ENCODE assay signal across 25 mouse cellular contexts in genomic region chr10:26895726-26896125, GRCm38 (mm10).
DNase-seq lines count a peak whose midpoint lies in the region; ATAC-seq and TF ChIP-seq lines count a peak whose summit lies in the region.
"Had no signal": no experiment of that assay in that cellular context is flagged by ENCODE, and none has a peak within 500 bp of the region (broad histone marks: within the 10 kb centered on the region; RNA-seq: fewer than 3 reads in every experiment).

No protein-coding gene starts in this region.

- H3K79me2 ChIP-seq in myocyte (ENCODE audit: control insufficient read depth, insufficient read depth): no peaks in the 10 kb centered on the region

- TF ChIP-seq CTCF in embryonic fibroblast, embryonic 13.5 days (IDR thresholded peaks at IDR 0.05; ENCODE audit: borderline replicate concordance, insufficient read depth, low read length): no peak

- no peak overlapping the region for H3K9ac ChIP-seq in midbrain, embryonic 11.5 days (ENCODE audit: low read length)
- H3K9ac ChIP-seq in midbrain, embryonic 13.5 days (replicated peaks): no peak overlapping the region
- H3K9ac ChIP-seq: forebrain, embryonic 15.5 days; heart, embryonic 15.5 days; hindbrain, embryonic 15.5 days had no signal

- no peak for ATAC-seq in midbrain, embryonic 11.5 days (ENCODE audit: low FRiP score)
- ATAC-seq in midbrain, embryonic 13.5 days: no peak
- ATAC-seq: CD4-positive, CD25-positive, alpha-beta regulatory T cell, adult 4 months; forebrain, embryonic 15.5 days; intestine, embryonic 16.5 days had no signal

- DNase-seq in midbrain, embryonic 11.5 days (ENCODE audit: low spot score, missing footprints): peak; percentile 41
- DNase-seq in NIH3T3 (ENCODE audit: low read depth): peak; percentile 57
- DNase-seq in gastrocnemius, postnatal 25 days: no peak
- DNase-seq in cerebellum, adult 9-11 months: no peak
- DNase-seq in right cerebral cortex, postnatal 4 days: no peak
- DNase-seq: adrenal gland, adult 8-10 months; adrenal gland, postnatal 36 days; cerebellum, adult 11-12 months; cerebellum, postnatal 10 days; gastrocnemius, postnatal 36 days; heart, adult 18-20 months; heart, postnatal 14 days; kidney, adult 2 months had no signal

- H3K4me1 ChIP-seq in midbrain, embryonic 11.5 days (ENCODE audit: control insufficient read depth, insufficient read depth, low read length): no peaks in the 10 kb centered on the region
- no peaks in the 10 kb centered on the region for H3K4me1 ChIP-seq in midbrain, embryonic 13.5 days (replicated peaks)
- H3K4me1 ChIP-seq in embryonic fibroblast, embryonic 13.5 days (ENCODE audit: control insufficient read depth, insufficient read depth, low read length): peaks cover 15% of the 10 kb centered on the region
- H3K4me1 ChIP-seq: embryonic facial prominence, embryonic 10.5 days; forebrain, embryonic 10.5 days; forebrain, embryonic 15.5 days; heart, embryonic 15.5 days; hindbrain, embryonic 15.5 days had no signal

- H3K27ac ChIP-seq in midbrain, embryonic 11.5 days (ENCODE audit: low read depth, low read length): no peak overlapping the region
- H3K27ac ChIP-seq in midbrain, embryonic 13.5 days: no peak overlapping the region
- H3K27ac ChIP-seq in embryonic fibroblast, embryonic 13.5 days (ENCODE audit: insufficient read depth, low read length): peak overlapping the region; percentile 88
- H3K27ac ChIP-seq: embryonic facial prominence, embryonic 10.5 days; forebrain, embryonic 10.5 days; forebrain, embryonic 15.5 days; heart, embryonic 15.5 days; hindbrain, embryonic 15.5 days had no signal

- no peaks in the 10 kb centered on the region for H3K9me3 ChIP-seq in midbrain, embryonic 11.5 days (ENCODE audit: control insufficient read depth, low read length)
- H3K9me3 ChIP-seq in midbrain, embryonic 13.5 days: no peaks in the 10 kb centered on the region
- H3K9me3 ChIP-seq: embryonic facial prominence, embryonic 10.5 days; forebrain, embryonic 10.5 days; forebrain, embryonic 15.5 days; heart, embryonic 15.5 days; hindbrain, embryonic 15.5 days had no signal

- H3K27me3 ChIP-seq in midbrain, embryonic 11.5 days (ENCODE audit: control insufficient read depth, insufficient read depth, low read length): no peaks in the 10 kb centered on the region
- no peaks in the 10 kb centered on the region for H3K27me3 ChIP-seq in midbrain, embryonic 13.5 days
- no peaks in the 10 kb centered on the region for H3K27me3 ChIP-seq in myocyte (ENCODE audit: control insufficient read depth, insufficient read depth, insufficient read length)
- H3K27me3 ChIP-seq: forebrain, embryonic 15.5 days; heart, embryonic 15.5 days; hindbrain, embryonic 15.5 days had no signal

- H3ac ChIP-seq in myocyte (ENCODE audit: control insufficient read depth, insufficient read length): no peak overlapping the region

- no peak overlapping the region for H3K4me3 ChIP-seq in midbrain, embryonic 11.5 days (ENCODE audit: low read depth, low read length)
- no peak overlapping the region for H3K4me3 ChIP-seq in midbrain, embryonic 13.5 days (replicated peaks)
- no peak overlapping the region for H3K4me3 ChIP-seq in embryonic fibroblast, embryonic 13.5 days (ENCODE audit: insufficient read depth, low read length)
- no peak overlapping the region for H3K4me3 ChIP-seq in myocyte
- H3K4me3 ChIP-seq: embryonic facial prominence, embryonic 10.5 days; erythroblast, embryonic 14.5 days; forebrain, embryonic 10.5 days; forebrain, embryonic 15.5 days; heart, embryonic 15.5 days; hindbrain, embryonic 15.5 days had no signal

- TF ChIP-seq POLR2A in embryonic fibroblast, embryonic 13.5 days (IDR thresholded peaks at IDR 0.05; ENCODE audit: low read depth, low read length): no peak
- no peak for TF ChIP-seq POLR2A in myocyte (IDR thresholded peaks at IDR 0.05; ENCODE audit: insufficient read length, low read depth)

- H3K4me2 ChIP-seq in midbrain, embryonic 11.5 days: no peak overlapping the region
- no peak overlapping the region for H3K4me2 ChIP-seq in midbrain, embryonic 13.5 days (replicated peaks)
- H3K4me2 ChIP-seq in myocyte (ENCODE audit: low read depth): peak overlapping the region; percentile 48
- H3K4me2 ChIP-seq: forebrain, embryonic 15.5 days; heart, embryonic 11.5 days; heart, embryonic 15.5 days; hindbrain, embryonic 15.5 days had no signal

- 80% methylated on average over 6 of the region's 6 CpGs for WGBS in midbrain, embryonic 11.5 days
- 84% methylated on average over 6 of the region's 6 CpGs for WGBS in midbrain, embryonic 13.5 days

- no peaks in the 10 kb centered on the region for H3K36me3 ChIP-seq in midbrain, embryonic 11.5 days (ENCODE audit: control insufficient read depth, insufficient read depth, low read length)
- H3K36me3 ChIP-seq in midbrain, embryonic 13.5 days: no peaks in the 10 kb centered on the region
- no peaks in the 10 kb centered on the region for H3K36me3 ChIP-seq in myocyte (ENCODE audit: control insufficient read depth, insufficient read depth)
- H3K36me3 ChIP-seq: embryonic facial prominence, embryonic 10.5 days; forebrain, embryonic 10.5 days; forebrain, embryonic 15.5 days; heart, embryonic 15.5 days; hindbrain, embryonic 15.5 days had no signal

TF ChIP-seq in myocyte, 11 proteins besides CTCF, POLR2A, EP300 and RAD21:
- TF ChIP-seq SRF (IDR thresholded peaks at IDR 0.05; ENCODE audit: control insufficient read depth, insufficient read length, low read depth) (no peak), POLR2AphosphoS2 (IDR thresholded peaks at IDR 0.05; ENCODE audit: insufficient read length, low read depth) (no peak), USF1 (IDR thresholded peaks at IDR 0.05; ENCODE audit: low read depth) (no peak), TCF12 (IDR thresholded peaks at IDR 0.05; ENCODE audit: insufficient read depth, poor library complexity, severe bottlenecking) (no peak), MYOD1 (IDR thresholded peaks at IDR 0.05; ENCODE audit: control insufficient read depth in 1 of 3, insufficient read length in 2 of 3, low read depth in 2 of 3) (no peak), E2F4 (IDR thresholded peaks at IDR 0.05; ENCODE audit: insufficient read depth) (no peak), TCF3 (IDR thresholded peaks at IDR 0.05; ENCODE audit: insufficient read length, low read depth) (no peak), REST (IDR thresholded peaks at IDR 0.05; ENCODE audit: insufficient read depth, insufficient read length) (no peak), MAX (IDR thresholded peaks at IDR 0.05; ENCODE audit: low read depth) (no peak)

Comparison
In these comparisons a context has a peak if more than half of its experiments do, and no peak if none do; other contexts are left out.
1. DNase-seq: peak in midbrain, embryonic 11.5 days (single experiment) and NIH3T3 (single experiment); none in gastrocnemius, postnatal 25 days (single experiment), cerebellum, adult 9-11 months (single experiment) and right cerebral cortex, postnatal 4 days (single experiment).